Mouse (Mus musculus) urinary bladder, postnatal 10 days (tissue): ENCODE measurements around the gene Pdia2.

Experiments used
- DNase-seq: peaks from one replicate; pipeline ENCODE4 v3.0.0; 2022; ENCODE audit warnings: low spot score

The Pdia2 gene

DNA sequence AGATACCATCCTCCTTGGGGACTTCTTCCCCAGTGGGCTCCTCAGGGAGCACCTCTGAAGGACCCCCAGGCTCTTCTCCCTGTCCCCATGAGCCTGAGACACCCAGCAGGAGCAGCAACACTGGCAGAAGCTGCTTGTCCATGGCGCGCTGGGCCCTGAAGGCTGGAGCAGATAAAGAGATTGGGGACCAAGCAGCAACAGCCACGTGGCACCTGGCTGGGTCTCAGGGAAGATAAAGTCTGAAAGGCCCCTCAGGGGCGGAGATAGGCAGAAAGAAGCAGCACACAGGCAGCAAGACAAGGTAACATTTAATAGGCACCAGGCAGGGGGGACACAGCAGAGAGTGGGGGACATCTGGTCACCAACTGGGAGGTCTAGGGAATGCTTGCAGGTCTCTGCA, at the start of gene Pdia2:
Gene Pdia2, minus strand, starts transcription at position 196 of the 400 bp plus-strand sequence.
- DNase-seq = no peak

DNA sequence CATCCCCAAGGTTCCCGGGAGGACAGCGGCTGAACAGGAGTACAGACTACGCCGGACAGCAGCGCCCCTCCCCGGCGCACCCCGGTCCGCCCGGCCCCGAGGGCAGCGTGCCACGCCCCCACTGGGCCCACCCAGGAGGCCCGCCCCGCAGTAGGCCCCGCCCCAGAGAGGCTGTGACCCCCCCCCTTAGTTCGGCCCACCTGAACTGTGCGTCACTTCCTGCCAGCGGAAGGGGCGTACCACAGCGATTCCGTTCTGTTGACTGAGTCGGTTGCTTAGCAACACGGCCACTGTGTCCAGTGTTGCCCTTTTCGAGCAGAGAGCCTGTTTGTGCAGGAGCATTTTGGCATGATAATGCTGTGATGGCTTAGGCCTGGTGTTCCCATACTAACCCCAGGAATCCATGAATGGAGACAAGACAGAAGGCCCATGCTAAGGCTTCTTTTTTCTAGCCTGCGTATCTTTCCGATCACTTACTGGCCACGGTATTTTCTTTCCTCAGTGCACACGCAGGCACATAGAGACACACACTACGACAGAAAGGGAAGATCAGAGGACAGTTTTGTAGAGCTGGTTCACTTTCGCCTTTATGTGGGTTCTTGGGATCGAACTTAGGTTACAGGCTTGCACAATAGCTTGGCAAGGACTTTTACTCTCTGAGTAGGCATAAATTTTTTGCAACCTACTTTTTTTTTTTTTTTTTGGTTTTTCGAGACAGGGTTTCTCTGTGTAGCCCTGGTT, 45.4 kb upstream of the Pdia2 start, which contains the start of gene Fam234a:
Gene Fam234a, minus strand, starts transcription at position 142 of the 741 bp plus-strand sequence.
- peak; percentile 83 for DNase-seq

DNA sequence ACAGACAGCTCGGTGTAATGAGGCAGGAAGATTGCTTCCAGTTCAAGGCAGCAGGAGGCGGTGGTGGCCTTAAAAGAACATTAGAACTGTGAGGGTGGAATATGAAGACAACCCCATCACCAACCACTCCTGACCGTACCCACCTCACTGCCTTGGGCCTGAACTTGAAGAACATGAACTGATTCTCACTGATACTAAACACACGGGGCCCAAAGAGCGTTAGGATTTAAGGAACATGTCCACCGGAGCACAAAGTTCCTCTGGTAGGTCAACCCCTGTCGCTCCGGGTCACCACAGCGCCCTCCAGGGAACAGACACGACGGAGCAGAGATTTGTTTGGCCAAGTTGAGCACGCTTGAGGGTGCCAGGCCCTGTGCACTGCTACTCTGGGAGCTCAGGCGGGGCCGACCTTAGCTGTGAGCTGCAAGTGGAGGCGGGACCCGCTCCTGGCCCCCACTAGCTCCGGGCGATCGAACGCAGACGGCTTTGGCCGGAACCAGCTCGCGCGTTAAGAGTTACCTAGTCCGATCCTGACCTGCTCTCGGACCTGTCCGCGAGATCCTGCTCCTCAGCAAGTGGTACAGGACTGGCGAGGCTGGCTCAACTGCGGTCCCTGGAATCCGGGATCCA, 44.7 kb upstream of the Pdia2 start:
- DNase-seq = peak; percentile 33

DNA sequence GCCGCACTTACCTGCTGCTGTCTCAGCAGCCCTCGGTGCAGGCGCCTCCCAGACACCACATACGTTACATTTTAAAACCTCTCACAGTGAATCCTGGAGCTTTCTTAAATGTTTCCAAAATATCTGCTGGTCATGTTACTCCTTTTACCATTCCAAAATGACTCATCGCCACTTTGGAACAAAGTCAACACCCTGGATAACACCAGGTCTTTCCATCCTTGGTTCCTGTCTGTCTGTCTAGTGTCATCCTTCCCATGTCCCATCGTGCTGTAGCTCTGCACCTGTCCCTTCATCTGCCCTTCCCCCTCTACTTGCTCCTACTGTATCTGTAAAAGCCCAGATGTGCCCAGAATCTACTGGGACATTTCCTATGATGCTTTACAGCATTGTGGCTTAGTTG, 42.1 kb upstream of the Pdia2 start:
- DNase-seq = no peak

DNA sequence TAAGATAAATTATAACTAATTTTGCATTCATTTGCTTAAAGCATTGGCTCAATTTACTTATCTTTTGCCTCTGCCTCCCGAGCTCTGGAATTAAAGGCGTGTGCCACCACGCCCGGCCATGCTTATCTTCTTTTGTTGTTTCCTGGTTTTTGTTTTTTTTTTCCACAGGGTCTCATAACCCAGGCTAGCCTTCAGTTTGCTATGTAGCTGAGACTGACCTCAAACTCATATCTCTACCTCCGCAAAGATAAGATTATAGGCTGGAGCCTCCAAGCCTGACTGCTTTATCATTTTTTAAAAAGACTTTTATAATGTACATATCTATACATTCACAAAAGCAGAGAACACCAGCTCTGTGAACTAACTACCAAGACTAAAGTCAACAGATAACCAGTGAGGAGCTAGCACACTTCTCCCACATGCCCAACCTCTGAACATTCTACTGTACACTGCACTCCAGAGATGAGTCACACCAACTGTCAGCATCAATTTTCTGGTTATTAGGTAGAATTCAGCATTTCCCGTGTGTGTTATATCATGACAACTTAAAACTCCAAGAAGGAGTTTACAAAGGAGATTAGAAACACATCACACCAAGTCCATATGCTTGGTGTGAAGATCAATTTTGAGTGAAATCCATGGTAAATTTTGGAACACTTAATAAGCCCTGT, 41.4 kb upstream of the Pdia2 start:
- no peak for DNase-seq

DNA sequence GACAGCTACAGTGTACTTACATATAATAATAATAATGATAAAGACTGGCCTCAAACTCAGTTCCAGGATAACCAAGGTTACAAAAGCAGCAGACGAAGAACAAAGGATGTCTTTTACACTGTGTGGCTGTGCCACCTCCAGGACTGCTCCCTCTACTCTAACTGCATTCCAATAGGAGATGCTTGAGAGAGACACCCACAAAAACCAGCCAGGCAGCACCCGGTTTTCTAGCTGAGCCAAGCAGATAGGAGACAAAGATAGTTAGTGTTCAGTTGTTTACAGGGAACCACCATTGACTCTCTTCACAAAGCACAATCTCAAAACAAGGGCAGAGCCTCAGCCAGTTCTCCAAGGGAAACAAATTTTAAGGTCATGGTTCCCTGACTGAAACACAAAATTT, 40.7 kb upstream of the Pdia2 start:
- no peak for DNase-seq

DNA sequence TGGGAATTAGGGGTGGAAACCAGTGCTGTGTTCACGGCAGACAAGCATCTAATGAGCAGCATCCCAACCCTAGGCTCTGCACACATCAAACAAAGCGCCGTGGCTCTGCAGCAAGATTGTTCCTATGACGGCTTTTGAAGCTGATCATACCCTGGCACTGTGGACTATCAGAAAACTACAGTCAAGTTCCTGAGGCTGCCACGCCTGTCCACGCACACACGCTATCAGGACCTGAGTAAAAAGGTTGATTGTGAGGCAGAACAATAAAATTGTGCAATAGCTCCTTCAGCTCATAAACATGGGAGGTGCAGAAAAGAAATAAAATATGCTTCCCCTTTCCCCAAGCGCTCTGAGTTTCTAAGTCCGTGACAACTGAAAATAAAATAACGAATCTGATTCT, 38.8 kb upstream of the Pdia2 start:
- DNase-seq = no peak

DNA sequence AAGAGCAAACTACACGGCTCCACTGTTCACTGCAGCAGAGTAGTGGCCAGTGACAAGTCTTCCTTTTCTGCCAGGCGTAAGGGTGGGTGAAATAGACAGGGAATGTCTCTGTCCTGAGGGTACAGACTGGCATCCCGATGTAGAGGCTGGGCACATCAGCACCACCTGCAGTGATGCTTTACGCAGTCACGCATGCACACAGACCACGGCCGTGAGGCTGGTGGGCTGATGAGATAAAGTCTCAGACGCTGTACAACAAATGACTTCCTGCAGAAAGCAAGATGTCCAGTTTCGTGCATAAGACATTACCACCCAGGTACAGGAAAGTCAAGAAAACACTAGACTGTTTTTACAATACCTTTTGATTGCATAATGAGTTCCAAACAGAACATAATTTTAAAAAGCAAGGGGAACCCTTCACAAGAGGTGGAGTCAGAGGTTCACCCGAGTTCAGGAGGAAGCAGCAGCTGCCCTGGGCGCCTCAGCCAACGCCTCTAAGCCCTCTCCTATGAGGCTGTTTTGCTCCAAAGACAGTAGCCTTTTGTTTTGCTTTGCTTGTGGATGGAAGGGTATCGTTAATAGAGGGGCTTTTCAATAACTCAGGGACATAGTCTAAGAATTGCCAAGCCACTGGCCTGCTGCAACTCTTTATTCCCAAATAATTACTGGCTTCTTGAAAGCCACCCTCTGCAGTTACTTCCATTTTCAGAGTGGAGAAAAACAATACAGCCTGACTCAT, 36.4 kb upstream of the Pdia2 start:
- no peak for DNase-seq

DNA sequence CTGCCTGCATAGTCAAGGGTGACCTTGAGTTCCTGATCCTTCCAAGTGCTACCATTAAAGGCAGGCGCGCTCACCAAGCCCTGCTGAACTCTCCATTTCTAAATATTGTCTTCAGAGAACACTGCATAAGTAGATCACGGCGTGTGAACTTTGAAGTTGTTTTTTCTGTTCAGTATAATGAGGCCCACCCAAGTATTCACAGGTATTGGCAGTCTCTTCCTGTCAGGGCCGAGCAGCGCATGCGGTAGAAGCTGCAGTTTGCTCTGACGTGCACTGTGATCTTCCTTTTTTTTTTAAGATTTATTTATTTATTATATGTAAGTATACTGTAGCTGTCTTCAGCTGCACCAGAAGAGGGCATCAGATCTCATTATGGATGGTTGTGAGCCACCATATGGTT, 35.5 kb upstream of the Pdia2 start:
- no peak for DNase-seq

DNA sequence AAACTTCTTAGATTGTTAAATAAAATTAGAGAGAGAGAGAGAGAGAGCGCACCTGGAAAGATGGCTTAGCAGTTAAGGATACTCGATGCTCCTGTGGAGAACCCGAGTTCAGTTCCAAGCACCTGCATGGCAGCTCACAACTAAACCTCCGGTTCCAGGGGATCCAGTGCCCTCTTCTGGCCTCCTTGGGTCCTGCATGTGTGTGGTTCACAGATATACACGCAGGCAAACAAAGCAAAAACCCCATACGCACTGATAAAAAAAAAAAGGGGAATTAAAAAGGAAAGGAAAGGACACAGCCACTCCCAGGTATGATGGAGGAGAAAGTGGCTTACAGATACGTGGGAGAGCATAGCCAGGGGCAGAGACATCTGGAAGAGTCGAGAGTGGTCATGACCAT, 34.0 kb upstream of the Pdia2 start:
- no peak for DNase-seq

DNA sequence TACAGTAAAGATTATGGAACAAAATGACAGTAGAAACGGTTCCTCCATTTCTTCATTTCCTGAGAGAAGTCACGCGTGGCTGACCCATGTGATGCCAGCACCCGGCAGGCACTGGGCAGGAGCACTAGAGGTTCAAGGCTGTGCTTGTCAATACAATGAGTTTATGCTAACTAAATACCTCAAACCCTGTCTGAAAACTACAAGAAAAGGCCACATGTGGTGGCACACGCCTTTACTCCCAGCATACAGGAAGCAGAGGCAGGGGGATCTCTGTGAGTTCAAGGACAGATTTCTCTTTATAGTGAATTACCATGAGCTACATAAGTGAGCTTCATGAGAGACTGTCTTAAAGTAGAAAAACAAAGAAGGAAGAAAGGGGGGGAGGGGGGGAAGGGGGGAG, 32.3 kb upstream of the Pdia2 start:
- no peak for DNase-seq

DNA sequence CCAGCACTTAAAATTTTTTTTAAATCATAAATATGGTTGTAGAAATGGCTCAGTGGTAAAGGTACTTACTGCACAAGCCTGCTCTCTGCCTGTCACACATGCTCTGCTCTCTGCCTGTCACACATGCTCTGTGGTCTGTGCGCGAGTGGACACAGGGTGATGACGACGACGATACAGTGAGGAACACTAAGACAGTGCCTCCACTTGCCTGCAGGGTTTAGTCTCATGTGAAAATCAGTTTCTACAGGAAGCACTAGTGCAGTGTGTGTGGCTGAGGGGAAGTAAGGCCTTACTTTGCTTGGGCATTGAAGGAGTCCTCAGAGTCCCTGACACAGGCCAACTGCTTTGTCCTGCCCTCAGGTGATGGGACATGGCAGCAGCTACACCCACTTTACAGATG, 30.9 kb upstream of the Pdia2 start:
- DNase-seq = no peak

DNA sequence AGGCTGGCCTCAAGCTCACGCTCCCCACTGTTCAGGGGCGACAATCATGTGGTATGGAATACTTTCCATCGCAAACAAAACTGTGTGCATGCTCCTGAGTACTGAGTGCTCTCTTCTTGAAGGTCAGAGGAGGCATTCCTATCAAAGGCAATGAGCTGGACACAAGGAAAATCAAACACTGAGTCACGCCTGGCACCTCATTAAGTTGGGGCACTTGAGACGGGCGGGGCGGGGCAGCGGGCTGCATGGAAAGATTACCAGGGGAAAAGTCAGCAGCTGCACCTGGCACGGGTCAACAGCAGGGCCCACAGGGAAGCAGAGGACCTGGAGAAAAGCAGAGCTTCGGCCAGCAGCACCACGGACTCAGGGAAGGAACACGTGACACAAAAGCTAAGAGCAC, 26.3 kb upstream of the Pdia2 start:
- no peak for DNase-seq

DNA sequence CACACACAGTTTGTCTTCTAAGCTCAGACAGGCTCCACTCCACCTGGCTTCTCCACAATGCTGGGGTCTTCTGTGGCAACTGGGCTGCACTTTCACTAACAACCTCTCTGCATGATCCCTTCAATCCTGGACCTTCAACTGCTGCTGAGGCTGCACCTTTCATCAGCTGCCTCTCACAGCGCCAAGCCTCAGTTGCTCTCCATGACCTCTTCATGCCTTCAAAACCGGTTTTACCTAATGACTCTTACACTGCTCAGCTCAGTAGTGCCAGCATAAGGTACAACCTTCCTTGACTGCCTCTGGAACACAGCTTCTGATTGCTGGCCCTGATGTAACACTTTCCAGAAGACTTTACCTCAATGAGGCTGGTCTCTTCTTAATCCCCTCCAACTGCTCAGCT, 22.6 kb upstream of the Pdia2 start:
- no peak for DNase-seq

DNA sequence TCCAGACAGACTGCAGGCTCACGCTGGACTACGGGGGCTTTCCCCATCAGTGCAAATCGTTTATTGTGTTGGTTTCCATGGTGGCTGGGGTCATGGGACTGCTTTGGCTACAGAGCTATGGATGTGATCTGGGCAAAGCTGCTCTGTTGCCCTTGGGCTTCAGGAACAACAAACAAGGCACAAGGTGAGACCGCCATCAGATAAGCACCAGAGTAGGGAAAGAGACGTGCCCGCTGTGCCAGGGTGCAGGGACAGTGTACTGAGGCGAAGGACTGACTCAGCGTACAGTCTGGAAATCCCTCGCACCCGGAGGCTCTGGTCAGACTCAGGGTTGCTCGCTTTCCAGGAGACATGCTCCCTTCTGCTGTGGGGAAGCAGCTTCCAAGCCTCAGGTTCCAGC, 13.8 kb upstream of the Pdia2 start:
- DNase-seq = no peak

DNA sequence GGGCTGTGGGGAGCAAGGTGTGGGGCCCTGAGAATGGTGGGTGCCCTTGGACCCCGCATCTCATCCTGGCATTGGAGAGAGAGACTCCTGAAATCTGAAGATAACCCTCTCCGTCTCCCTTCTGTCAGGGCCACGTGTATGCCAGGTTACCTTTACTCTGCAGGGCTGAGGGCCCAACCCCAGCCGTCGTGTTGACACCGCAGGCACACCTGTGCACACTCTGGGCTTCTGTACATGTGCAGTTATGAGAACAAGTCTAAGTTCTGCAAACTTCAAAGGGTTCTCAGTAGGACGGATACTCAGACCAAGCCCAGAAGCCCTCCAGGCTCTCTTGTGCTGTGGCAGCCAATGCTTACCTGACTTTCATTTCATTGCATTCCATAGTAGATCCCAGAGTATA, 13.4 kb upstream of the Pdia2 start:
- no peak for DNase-seq

DNA sequence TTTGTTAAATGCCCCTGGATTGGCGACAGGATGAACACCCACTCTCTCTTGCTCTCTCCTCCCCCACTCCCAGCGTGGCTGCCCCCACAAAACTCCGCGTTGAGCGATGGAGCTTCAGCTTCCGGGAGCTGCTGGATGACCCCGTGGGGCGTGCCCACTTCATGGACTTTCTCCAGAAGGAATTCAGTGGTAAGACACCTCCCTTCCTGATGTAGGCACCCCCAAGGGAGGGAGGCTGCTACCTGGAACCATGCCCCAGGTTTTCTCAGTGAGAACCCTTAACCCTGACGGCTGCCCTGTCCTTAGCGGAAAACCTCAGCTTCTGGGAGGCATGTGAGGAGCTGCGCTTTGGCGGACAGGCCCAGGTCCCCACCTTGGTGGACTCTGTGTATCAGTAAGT, 8.8 kb upstream of the Pdia2 start, which contains the start of gene Arhgdig:
Gene Arhgdig, minus strand, starts transcription at position 101 of the 400 bp plus-strand sequence.
- DNase-seq = no peak

DNA sequence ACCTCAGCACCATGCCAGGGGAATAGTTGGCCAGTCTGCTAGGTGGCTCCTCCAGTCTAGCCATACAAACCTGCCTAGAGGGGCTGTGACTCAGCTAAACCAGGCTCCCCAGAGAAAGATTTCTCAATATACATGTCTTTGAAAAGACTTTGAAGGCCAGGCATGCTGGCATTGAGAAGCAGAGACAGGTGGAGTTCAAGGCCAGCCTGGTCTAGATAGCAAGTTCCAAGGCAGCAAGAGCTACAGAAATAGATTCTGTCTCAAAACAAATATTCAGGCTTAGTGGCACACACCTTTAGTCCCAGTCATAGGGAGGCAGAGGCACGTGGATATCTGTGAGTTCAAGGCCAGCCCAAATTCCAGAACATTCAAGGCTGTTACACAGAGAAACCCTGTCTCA, 7.5 kb upstream of the Pdia2 start:
- no peak for DNase-seq

DNA sequence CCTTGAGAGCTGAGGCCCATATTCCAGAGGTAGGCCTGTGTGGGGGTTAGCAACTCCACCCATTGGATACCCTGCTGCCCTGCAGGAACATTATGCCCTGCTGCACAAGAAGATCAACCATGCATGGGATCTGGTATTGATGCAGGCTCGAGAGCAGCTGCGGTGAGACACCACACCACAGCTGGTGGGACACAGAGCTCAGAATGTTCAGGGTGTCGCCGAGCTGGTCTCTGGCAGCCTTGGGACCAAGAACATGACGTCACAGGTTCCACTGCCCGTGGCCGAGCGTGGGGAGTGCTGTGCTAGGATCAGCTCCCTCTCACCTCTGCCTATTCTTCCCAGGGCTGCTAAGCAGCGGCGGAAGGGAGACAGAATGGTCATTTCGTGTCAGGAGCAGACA, 5.9 kb upstream of the Pdia2 start:
- DNase-seq = no peak

DNA sequence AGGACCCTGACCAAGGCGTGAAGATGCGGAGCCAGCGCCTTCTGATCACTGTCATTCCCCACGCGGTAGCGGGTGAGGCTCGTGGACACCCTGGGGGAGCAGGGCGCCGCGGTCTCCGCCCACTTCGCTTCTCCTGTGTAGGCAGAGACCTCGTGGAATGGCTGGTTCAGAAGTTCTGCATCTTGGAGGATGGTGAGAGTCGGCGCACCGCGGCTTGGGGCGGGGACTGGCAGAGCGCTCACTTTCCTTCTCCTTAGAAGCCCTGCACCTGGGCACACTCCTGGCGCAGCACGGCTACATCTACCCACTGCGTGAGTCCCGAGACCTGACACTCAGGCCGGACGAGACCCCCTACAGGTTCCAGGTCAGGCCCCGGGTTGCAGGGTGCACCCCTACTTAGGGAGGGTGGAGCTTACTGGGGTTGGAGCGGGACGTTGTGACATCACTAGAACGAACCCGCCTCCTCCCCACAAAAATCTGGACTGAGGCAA, 4.5 kb upstream of the Pdia2 start:
- no peak for DNase-seq

DNA sequence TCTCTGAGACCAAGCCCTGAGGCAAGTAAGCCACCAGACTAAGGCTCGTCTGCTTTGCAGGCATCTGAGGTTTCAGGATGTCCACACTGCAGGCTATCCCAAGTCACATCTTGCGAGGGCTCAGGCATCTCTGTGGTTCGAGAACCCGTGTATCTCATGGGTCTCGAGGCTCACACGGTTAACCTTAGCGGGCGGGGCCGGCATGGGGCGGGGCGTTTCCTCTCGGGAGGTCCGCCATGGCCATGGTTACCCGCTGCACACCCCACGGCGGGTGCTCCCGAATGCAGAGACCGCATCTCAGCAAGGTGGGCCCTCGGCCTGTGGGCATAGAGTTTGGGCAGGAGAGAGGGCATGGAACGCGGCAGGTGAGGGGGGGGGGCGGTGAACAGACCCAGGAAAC, 3.9 kb upstream of the Pdia2 start, which contains the start of gene Rgs11:
Gene Rgs11, plus strand, starts transcription at position 215 of the 400 bp plus-strand sequence.
- DNase-seq = no peak

DNA sequence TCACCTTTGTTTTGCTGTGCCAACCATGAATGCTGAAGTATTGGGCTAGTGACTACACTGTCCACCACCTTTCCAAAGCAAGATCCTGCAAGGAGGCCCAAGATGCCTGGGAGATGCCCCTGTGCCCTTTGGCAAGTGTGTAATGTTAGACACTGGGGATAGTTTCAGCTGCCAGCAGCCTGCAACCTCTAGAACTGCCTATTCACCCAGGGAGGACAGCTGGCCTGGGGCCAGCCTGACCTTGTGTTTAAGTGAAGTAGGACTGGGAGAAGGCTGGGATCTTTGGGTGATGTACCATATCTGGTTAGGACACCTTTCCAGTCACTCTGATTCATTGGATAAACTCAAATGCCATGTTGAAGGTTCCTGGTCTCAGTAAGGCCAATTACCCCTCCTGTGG, 3.1 kb upstream of the Pdia2 start:
- no peak for DNase-seq
